Mouse (Mus musculus) spleen, embryonic (tissue): ENCODE results near the gene AC129217.1.

Source experiments
- CTCF ChIA-PET: fragments of 350-600 bp; sonication (Branson Sonifier 250); formaldehyde crosslinking; loops from one replicate; lab custom pipeline; 2022; lab: Charles Lee

The AC129217.1 gene

DNA sequence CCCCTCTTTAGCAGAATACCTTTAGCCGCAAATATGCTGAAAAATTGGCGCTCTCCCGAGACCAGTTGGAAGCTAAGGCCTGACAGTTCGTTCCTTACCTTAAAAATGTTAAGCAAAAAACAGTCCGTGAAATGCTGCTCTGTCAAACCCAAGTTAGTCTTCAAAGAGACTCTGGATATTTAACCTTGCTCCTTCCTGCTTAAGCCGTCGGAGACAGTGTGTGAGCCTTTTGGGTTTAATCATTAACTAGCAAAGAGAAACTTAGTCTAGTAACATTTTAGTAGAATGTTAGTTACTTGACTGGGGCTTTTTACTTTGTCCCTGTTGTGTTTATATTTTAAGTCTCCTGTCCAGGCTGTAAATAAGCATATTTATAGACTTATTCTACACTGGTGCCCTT is 8.4 kb upstream of the AC129217.1 start:
- CTCF ChIA-PET, result interaction anchor here (0.6 to 2.1 kb wide), 6 partner anchors 8 to 41 kb away, joined by 3 to 11 read pairs (median 4); partner anchors contain the start of gene AC129217.1

DNA sequence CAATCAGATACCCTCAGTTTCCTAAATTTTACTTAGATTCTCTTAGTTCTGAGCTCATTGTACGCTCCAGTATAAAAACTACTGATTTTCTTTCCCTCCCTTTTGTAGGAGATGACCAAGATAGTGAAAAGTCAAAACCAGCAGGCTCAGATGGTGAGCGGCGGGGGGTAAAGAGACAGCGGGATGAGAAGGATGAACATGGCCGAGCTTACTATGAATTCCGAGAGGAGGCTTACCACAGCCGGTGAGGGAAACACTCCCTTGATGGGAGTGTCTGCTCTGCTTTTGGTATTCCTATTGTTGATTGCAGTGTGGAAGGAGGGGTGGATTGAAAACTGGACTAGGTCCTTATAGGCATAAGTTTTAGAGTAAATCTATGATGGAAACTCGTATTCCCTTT is 6.9 kb upstream of the AC129217.1 start:
- CTCF ChIA-PET, result interaction anchor here (0.6 kb wide), 1 partner anchor 71 kb away, joined by 24 read pairs; no protein-coding TSS in a partner anchor

DNA sequence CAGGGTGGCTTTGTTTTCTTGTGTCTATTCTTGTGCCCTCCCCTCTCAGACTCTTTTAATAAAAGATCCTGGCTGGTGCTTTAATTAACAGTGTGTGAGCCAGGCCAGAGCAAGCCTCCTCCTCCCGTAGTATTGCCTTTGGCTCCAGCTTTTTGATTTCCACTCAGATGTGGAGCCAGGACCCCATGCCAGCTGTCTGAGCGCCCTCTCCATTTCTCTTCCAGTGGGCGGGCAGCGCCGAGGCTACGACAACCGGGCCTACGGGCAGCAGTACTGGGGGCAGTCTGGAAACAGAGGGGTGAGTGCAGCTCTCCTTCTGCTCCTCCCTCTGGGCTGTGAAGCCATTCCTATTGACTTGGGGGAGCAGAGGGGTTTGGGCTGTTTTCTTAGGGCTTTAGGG is 1.1 kb downstream of the AC129217.1 start:
- CTCF ChIA-PET, result interaction anchor here (0.5 to 1.2 kb wide), 2 partner anchors 28 to 40 kb away, joined by 3 read pairs; no protein-coding TSS in a partner anchor

DNA sequence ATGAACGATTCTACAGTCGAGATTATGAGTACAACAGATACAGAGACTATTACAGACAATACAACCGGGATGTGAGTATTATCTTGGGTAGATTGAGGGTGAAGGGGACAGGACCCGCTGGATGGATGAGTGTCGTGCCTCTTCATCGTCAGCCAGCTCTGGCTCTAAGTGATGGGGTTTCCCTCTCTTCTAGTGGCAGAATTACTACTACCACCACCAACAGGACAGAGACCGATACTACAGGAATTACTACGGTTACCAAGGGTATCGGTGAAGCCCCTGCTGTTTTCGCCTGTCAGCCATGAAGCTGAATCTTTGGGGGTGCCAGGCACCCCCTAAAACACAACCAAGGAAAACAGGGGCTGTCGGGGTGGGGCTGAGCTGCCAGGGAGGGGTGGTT is 1.7 kb downstream of the AC129217.1 start:
- CTCF ChIA-PET, result interaction anchor here (0.5 to 1.2 kb wide), 3 partner anchors 28 to 123 kb away, joined by 3 to 8 read pairs (median 3); no protein-coding TSS in a partner anchor

- CTCF ChIA-PET, result no interaction called here
Observed at GRCm38 (mm10) chr19:8832971-8833370, 3.4 kb downstream of the AC129217.1 start.

DNA sequence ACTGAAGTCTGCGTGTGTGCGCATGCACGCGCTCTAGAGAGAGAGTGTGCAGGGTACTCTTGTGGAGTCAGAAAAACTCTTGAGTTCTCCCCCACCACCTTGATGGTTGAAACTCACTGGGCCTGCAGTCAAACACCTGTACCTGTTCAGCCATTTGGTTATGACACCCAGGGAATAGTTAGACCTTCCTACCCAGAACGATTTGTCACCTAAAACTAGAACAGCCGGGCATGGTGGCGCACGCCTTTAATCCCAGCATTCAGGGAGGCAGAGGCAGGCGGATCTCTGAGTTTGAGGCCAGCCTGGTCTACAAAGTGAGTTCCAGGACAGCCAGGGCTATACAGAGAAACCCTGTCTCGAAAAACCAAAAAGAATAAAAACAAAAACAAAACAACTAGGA is 6.8 kb downstream of the AC129217.1 start:
- CTCF ChIA-PET, result interaction anchor here (0.6 kb wide), 1 partner anchor 118 kb away, joined by 9 read pairs; no protein-coding TSS in a partner anchor

GRCm38 (mm10) chr19:8837251-8837791 is 7.7 kb downstream of the AC129217.1 start, which contains the start of gene Bscl2:
Gene Bscl2 (plus strand): TSS chr19:8837467.
- CTCF ChIA-PET, result no interaction called here

GRCm38 (mm10) chr19:8838041-8838730 is 8.6 kb downstream of the AC129217.1 start:
- CTCF ChIA-PET, result interaction anchor here (0.7 to 0.8 kb wide), 2 partner anchors 33 to 89 kb away, joined by 3 to 8 read pairs; partner anchors contain the start of gene Ubxn1

DNA sequence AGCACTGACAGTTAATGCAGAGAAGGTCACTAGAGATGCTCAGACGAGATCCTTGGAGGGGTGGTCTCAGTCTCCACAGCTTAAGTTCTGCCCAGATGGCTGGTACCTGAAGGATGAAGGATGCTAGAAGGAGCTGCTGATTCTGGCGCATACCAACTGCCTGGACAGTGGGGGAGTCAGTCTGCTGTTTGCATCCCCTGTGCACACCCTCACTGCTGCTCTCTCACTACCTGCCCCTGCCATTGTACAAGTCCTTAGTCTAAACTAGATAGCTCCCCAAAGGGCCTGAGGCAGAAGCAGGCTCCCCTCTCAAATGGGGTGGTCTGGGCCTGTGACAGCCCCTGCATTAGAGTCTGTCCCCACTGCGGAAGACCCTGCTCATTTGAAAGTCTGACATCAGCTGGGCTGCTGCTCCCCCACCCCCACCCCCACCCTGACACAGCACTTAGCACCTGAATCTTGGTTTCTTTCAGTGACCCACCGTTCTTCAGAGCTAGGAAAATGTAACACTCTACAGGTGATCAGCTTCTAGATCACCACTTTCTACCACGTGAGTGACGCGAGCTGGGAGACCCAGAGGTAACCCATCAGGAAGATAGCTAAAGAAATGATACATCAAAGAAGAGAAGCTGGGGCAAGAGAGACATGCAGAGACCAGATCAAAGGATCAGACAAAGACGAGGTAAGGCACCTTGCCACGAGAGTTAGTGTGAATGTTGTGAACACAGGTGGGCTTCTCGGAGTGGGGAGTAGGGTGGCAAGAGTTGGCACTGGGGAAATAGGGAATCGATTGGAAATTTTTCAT is 9.7 kb downstream of the AC129217.1 start, which contains the start of gene Gng3:
Gene Gng3, minus strand, starts transcription at position 92 of the 805 bp plus-strand sequence.
- CTCF ChIA-PET, result interaction anchor here (0.5 to 1.0 kb wide), 6 partner anchors 21 to 215 kb away, joined by 3 to 9 read pairs (median 5); partner anchors contain the start of gene Ubxn1

- CTCF ChIA-PET, result interaction anchor here (0.5 to 0.6 kb wide), 3 partner anchors 47 to 214 kb away, joined by 4 to 9 read pairs (median 4); no protein-coding TSS in a partner anchor
Observed at GRCm38 (mm10) chr19:8839908-8840791, 10.6 kb downstream of the AC129217.1 start.

DNA sequence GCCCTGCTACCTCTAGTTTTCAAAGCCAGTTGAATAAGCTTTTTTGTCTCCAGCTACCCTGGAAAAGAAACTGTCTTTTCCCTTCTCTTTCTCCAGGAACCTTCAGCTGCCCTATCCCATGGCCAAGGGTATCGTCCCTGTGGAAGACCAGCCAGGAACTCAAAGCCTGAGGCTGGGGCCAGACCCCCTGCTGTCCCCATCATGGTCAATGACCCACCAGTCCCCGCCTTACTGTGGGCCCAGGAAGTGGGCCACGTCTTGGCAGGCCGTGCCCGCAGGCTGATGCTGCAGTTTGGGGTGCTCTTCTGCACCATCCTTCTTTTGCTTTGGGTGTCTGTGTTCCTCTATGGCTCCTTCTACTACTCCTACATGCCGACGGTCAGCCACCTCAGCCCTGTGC is 11.4 kb downstream of the AC129217.1 start:
- CTCF ChIA-PET, result interaction anchor here (0.5 kb wide), 1 partner anchor 155 kb away, joined by 4 read pairs; no protein-coding TSS in a partner anchor

GRCm38 (mm10) chr19:8842961-8843360 is 13.4 kb downstream of the AC129217.1 start:
- CTCF ChIA-PET, result no interaction called here

- CTCF ChIA-PET, result interaction anchor here (0.5 to 0.6 kb wide), 3 partner anchors 66 to 118 kb away, joined by 3 to 5 read pairs (median 3); no protein-coding TSS in a partner anchor
Observed at GRCm38 (mm10) chr19:8844371-8845129, 15.0 kb downstream of the AC129217.1 start.

GRCm38 (mm10) chr19:8848356-8848755 is 18.8 kb downstream of the AC129217.1 start:
- CTCF ChIA-PET, result no interaction called here

GRCm38 (mm10) chr19:8850402-8850901 is 20.9 kb downstream of the AC129217.1 start, which contains the start of gene Lrrn4cl:
Gene Lrrn4cl (plus strand): TSS chr19:8850768.
- CTCF ChIA-PET, result interaction anchor here (0.6 kb wide), 1 partner anchor 1101 kb away, joined by 5 read pairs; no protein-coding TSS in a partner anchor

DNA sequence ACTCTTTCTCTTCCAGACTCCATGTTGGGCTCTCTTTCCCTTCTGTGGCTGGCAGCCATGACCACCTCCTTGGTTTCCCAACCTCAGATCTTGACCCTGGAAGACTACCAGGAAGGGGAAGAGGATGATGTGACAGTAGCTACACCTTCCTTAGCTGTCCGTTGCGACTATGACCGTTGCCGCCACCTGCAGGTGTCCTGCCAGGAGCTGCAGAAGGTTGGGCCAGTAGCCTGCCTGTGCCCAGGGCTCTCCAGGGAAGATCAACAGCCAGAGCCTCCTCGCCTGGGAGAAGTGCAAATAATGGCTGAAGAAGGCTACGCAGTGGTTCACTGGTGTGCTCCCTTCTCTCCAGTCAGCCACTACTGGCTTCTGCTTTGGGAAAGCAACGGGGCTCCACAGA is 22.1 kb downstream of the AC129217.1 start:
- CTCF ChIA-PET, result no interaction called here

GRCm38 (mm10) chr19:8852236-8852928 is 22.8 kb downstream of the AC129217.1 start:
- CTCF ChIA-PET, result no interaction called here

GRCm38 (mm10) chr19:8853117-8853516 is 23.5 kb downstream of the AC129217.1 start:
- CTCF ChIA-PET, result interaction anchor here (0.6 kb wide), 1 partner anchor 237 kb away, joined by 5 read pairs; no protein-coding TSS in a partner anchor
